Mouse (Mus musculus): Measurements from ENCODE around the gene Stk11. TPM values are rescaled to one million over a fixed set of nuclear protein-coding genes. Genes with fewer than 3 reads are reported as not detected.

Stk11 gene
- polyA plus RNA-seq, 1 experiment from 2014 or later, result 10.0 TPM

DNA sequence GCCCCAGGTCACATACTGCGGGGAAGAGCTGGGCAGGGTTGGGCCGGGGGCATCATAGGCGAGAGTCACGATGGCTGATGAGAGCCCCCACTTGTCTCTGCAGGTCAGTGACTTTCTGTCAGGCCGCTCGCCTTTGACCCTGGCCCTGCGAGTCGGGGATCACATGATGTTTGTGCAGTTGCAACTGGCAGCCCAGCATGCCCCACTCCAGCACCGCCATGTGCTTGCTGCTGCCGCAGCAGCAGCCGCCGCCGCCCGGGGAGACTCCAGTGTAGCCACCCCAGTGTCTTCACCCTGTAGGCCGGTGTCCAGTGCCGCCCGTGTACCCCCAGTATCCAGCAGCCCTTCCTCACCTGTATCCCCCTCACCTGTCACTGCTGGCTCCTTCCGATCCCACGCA, 38.1 kb downstream of the Stk11 start:
- WGBS, result 82% methylated on average over 19 of the region's 19 CpGs
- ATAC-seq (replicated peaks; ENCODE audit: insufficient number of reproducible peaks, insufficient read depth, low FRiP score, low read depth), result no peak
- Histone ChIP-seq H3K27me3 (no peaks in the 10 kb centered on the region), H3K4me2 (no peak overlapping the region), H3K9me3 (replicated peaks) (no peaks in the 10 kb centered on the region), H3K27ac (peak overlapping the region; percentile 100), H3K4me3 (no peak overlapping the region), H3K4me1 (replicated peaks) (peaks cover 73% of the 10 kb centered on the region), H3K9ac (peak overlapping the region; percentile 82; the same call in 1 of the 2 replicates), H3K36me3 (peaks cover 53% of the 10 kb centered on the region)

DNA sequence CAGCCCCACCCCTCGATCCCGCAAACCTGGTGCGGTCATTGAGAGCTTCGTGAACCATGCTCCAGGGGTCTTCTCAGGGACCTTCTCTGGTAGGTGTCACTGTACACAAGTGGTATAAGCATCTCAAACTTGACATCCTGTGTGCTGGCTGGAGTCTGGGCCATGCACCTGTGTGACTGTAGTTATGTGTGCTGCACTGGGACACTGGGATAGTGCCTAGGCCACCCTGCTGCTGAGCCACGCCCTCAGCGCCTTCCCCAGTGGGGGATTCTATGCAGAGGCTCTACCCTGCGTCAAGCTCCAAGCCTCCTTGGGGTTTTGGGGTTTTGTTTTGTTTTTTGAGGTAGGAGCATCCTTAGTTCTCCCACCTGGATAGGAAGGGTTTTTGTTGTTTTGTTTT, 38.8 kb downstream of the Stk11 start:
- Histone ChIP-seq H3K4me3 (no peak overlapping the region), H3K4me1 (replicated peaks) (peaks cover 79% of the 10 kb centered on the region), H3K9me3 (replicated peaks) (no peaks in the 10 kb centered on the region), H3K9ac (peak overlapping the region; percentile 82; the same call in 1 of the 2 replicates), H3K4me2 (no peak overlapping the region), H3K27ac (0 out of 2 replicates have a peak overlapping the region, but pooled peaks have one; percentile 18), H3K27me3 (no peaks in the 10 kb centered on the region), H3K36me3 (peaks cover 53% of the 10 kb centered on the region)
- 89% methylated on average over 7 of the region's 7 CpGs for WGBS
- no peak for ATAC-seq (replicated peaks; ENCODE audit: insufficient number of reproducible peaks, insufficient read depth, low FRiP score, low read depth)

DNA sequence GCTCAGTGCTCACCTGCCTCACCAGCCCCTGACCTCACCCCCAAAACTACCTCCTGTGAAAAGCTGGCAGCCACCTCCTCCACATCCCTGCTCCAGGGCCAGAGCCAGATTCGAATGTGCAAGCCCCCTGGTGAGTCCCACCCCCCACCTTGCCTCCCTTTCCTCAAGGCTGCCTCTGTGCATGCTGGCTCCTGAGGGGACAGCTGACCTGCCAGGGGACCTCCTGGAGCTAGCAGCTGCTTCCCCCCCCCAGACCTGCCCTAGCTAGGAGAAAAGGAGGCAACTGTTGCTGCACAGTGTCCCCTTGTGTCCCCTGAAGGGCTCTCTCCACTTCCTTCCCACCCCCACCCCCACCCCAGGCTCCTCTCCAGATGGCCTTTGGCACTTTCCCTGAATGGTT, 39.7 kb downstream of the Stk11 start:
- peaks cover 85% of the 10 kb centered on the region for H3K4me1 ChIP-seq (replicated peaks)
- no peak overlapping the region for H3K4me3 ChIP-seq
- H3K27me3 ChIP-seq, result no peaks in the 10 kb centered on the region
- WGBS, result 59% methylated on average over 1 of the region's 1 CpGs
- no peak for ATAC-seq (replicated peaks; ENCODE audit: insufficient number of reproducible peaks, insufficient read depth, low FRiP score, low read depth)
- no peak overlapping the region for H3K9ac ChIP-seq
- H3K4me2 ChIP-seq, result no peak overlapping the region
- peaks cover 53% of the 10 kb centered on the region for H3K36me3 ChIP-seq
- no peaks in the 10 kb centered on the region for H3K9me3 ChIP-seq (replicated peaks)
- peak overlapping the region; percentile 44 for H3K27ac ChIP-seq

DNA sequence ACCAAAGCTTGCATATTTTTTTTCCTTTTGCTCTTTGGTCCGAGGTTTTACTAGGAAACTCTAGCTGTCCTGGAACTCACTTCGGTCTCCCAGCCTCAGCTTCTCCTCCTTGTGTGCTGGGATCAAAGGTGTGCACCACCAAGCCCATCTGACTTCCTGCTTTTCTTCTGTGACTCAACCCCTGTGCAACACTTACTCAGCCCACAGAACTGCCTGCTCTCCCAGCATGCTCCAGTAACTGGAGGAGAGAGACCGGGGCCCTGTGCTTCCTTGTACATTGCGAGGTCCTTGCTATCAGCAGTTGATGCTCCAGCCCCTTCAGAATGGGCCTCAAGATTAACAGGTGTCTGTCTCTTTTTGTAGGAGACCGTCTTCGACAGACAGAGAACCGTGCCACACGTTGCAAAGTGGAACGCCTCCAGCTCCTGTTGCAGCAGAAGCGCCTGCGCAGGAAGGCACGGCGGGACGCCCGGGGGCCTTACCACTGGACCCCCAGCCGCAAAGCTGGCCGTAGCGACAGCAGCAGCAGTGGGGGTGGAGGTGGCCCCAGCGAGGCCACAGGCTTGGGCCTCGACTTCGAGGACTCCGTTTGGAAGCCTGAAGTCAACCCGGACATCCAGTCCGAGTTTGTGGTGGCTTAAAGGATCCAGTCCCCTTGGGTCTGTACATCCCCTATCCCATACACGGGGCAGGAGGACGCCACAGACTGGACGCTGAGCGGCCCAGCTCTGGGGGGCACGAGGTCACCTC, 40.6 kb downstream of the Stk11 start:
- H3K27me3 ChIP-seq, result no peaks in the 10 kb centered on the region
- H3K4me2 ChIP-seq, result peak overlapping the region; percentile 9; the same call in 1 of the 2 replicates
- H3K9ac ChIP-seq, result no peak overlapping the region
- H3K36me3 ChIP-seq, result peaks cover 53% of the 10 kb centered on the region
- H3K27ac ChIP-seq, result peak overlapping the region; percentile 98
- peaks cover 94% of the 10 kb centered on the region for H3K4me1 ChIP-seq (replicated peaks)
- ATAC-seq (replicated peaks; ENCODE audit: insufficient number of reproducible peaks, insufficient read depth, low FRiP score, low read depth), result no peak
- H3K4me3 ChIP-seq, result no peak overlapping the region
- no peaks in the 10 kb centered on the region for H3K9me3 ChIP-seq (replicated peaks)
- 77% methylated on average over 29 of the region's 29 CpGs for WGBS

DNA sequence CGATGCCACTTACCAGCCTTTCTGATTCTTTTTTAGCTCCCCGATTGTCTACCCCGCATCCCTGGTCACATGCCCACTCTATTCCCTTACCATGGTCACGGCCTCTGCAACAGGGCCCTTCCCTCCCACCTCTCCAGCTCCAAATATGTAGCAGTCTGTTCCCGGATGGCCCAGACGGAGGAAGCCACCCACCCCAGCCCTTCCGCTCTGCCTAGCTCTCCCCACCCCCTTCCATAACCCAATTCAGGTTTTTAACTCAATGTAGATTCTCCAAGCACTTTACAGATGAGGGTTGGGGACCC, 41.1 kb downstream of the Stk11 start:
- Histone ChIP-seq H3K9me3 (replicated peaks) (no peaks in the 10 kb centered on the region), H3K27me3 (no peaks in the 10 kb centered on the region), H3K9ac (no peak overlapping the region), H3K4me3 (no peak overlapping the region), H3K36me3 (peaks cover 51% of the 10 kb centered on the region), H3K4me2 (peak overlapping the region; percentile 9; the same call in 1 of the 2 replicates), H3K4me1 (replicated peaks) (peaks cover 96% of the 10 kb centered on the region), H3K27ac (peak overlapping the region; percentile 98)
- WGBS, result 43% methylated on average over 7 of the region's 7 CpGs
- no peak for ATAC-seq (replicated peaks; ENCODE audit: insufficient number of reproducible peaks, insufficient read depth, low FRiP score, low read depth)

DNA sequence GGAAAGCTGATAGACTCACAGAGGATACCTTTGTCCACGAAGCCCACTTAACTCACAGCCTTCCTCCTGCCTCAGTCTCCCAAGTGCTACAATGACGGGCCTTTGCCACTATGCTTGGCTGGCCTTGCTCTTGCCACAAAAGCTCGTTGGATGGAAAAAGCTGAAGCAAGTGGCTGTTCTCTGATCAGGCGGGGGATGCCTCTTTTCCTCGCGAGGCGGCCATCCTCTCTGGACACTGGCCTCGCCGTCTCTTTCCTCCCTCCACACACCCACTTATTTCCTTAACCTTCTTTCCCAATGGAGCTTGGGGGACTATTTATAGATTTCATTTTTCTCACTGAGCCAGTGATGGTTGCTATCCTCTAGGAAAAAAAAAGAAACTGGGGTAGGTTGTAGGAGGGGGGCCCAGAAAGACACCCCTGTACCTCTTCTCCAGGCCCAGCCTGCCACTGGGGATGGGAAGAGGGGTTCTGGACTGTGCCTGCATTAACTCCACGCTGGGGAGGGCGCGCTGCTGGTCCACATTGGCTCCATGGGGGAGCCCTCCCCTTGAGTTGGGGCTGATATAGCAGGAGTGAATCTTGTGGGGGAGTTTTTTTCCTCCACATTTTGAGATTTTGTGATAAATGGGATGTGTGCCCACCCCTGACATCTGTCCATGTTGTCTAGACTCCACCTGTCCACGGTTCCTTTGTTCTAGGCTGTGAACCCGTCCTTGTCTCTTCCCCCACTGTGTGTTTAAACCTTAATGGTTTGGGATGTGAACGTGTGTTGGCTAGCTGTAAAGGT, 41.7 kb downstream of the Stk11 start:
- Histone ChIP-seq H3K36me3 (peaks cover 50% of the 10 kb centered on the region), H3K4me2 (no peak overlapping the region), H3K27ac (peak overlapping the region; percentile 98), H3K9ac (no peak overlapping the region), H3K4me1 (replicated peaks) (peaks cover 96% of the 10 kb centered on the region), H3K4me3 (no peak overlapping the region), H3K27me3 (no peaks in the 10 kb centered on the region), H3K9me3 (replicated peaks) (no peaks in the 10 kb centered on the region)
- ATAC-seq (replicated peaks; ENCODE audit: insufficient number of reproducible peaks, insufficient read depth, low FRiP score, low read depth), result no peak
- WGBS, result 49% methylated on average over 15 of the region's 15 CpGs

DNA sequence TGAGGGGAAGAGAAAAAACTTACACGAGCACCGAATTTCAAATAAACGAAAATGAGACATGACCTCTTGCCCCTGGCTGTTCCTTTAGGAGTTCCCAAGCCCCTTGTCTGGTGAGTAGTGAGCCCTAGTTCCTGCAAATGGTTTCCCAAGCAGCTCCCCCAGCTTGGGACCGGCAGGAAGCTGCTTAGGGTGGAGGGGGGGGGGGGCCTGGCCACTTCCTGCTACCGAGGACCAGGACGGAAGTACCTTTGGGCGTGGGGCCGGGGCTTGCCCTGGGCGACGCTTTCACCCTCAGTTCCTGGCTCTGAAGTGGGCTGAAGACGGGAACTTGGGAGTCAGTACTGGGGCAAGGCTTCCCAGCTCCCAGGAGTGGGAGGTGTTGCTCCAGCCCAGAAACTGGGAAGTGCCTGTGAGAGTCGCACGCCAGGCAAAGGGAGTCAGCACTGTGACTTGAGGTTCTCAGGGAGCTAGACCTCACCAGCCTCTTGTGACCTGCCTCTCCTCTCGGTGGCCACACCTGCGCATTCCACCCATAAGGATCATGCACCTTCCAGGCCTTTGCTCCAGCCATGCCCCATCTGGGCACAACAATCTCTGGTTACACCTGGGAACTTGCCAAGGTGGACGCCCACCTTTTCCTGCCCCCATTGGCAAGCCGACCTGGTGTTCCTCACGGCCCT, 42.8 kb downstream of the Stk11 start:
- peaks cover 96% of the 10 kb centered on the region for H3K4me1 ChIP-seq (replicated peaks)
- H3K9ac ChIP-seq, result peak overlapping the region; percentile 35
- H3K4me3 ChIP-seq, result peak overlapping the region; percentile 6
- H3K27ac ChIP-seq, result peak overlapping the region; percentile 98
- no peaks in the 10 kb centered on the region for H3K9me3 ChIP-seq (replicated peaks)
- WGBS, result 9% methylated on average over 18 of the region's 18 CpGs
- H3K4me2 ChIP-seq, result peak overlapping the region; percentile 69
- peaks cover 40% of the 10 kb centered on the region for H3K36me3 ChIP-seq
- H3K27me3 ChIP-seq, result no peaks in the 10 kb centered on the region
- ATAC-seq (replicated peaks; ENCODE audit: insufficient number of reproducible peaks, insufficient read depth, low FRiP score, low read depth), result 0 out of 2 replicates have a peak, but pooled peaks have one; percentile 2

DNA sequence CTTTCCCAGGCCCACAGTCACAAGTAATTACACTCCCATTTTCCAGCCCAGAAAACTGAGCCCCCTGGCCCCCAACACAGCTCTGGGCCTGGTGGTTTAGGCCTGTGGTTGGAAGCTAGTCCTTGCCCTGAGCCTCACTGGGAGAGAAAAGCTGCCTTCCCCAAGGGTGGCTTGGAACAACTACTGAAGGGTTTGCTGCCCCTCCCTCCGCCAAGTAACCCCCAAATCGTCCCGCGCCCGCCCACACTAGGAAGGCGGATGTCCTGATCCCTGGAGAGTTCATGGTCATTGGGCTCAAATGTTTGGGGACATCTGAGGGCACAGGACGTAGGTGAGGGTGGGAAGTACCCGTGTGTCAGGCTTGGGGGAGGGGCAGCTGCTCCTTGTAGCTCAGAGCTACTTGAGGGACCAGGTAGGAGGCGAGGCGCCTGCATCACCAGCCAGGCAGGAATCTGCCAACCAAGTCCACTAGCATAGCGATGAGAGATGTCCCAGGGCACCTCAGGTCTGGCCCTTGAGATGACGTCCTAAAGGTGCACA, 43.5 kb downstream of the Stk11 start:
- peak overlapping the region; percentile 47 for H3K4me3 ChIP-seq

DNA sequence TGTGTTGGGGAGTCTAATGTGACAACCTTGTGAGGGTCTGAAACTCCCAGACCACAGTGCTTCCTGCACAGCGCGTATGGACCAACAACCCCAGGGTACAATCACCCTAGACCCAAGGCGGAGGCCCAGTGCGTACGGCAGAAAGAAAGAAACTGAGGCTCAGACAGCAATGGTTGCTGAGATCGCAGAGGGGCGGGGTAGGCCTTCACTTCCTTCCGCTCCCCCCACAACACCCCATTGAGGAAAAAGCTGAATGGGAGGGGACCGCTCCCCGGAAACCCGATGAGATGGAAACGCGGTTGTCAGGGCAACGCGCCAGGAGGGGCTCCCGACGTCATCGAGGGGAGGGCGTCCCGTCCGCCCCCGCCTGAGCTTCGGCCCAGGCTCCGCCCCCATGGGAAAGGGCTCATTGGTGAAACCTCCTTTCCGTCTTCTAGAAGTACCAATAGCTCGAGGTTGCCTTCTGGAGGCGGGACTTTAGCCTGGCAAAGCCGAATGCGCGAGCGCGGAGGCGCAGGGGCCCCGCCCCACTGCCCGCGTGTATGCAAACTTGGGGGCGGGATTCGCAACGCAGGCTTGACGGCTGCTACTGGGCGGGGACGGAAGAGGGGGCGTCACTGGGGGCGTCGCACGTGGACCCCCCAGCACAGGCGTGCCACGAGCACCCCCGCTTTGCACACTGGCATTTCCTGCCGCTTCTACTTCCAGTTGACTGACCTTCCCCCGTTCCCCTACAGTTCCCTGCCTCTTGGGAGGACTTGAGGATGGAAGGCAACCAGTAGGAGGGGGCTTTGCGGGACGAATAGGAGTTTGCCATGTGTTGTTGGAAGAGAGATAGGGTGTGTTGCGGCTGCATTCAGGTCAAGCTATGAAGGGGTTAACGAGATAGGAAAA, 44.2 kb downstream of the Stk11 start:
- H3K9ac ChIP-seq, result peak overlapping the region; percentile 35; the same call in 1 of the 2 replicates
- peak overlapping the region; percentile 47 for H3K4me3 ChIP-seq
- ATAC-seq (replicated peaks; ENCODE audit: insufficient number of reproducible peaks, insufficient read depth, low FRiP score, low read depth), result peak; percentile 82
- H3K9me3 ChIP-seq (replicated peaks), result no peaks in the 10 kb centered on the region
- peaks cover 96% of the 10 kb centered on the region for H3K4me1 ChIP-seq (replicated peaks)
- no peaks in the 10 kb centered on the region for H3K27me3 ChIP-seq
- H3K4me2 ChIP-seq, result peak overlapping the region; percentile 69
- WGBS, result under 1% methylated on average over 55 of the region's 55 CpGs
- H3K27ac ChIP-seq, result peak overlapping the region; percentile 98
- peaks cover 27% of the 10 kb centered on the region for H3K36me3 ChIP-seq

More for the DNA sequence above, 43.5 kb downstream of the Stk11 start:
- Histone ChIP-seq H3K9ac (peak overlapping the region; percentile 35; the same call in 1 of the 2 replicates), H3K27ac (peak overlapping the region; percentile 98), H3K36me3 (peaks cover 34% of the 10 kb centered on the region), H3K4me1 (replicated peaks) (peaks cover 96% of the 10 kb centered on the region), H3K27me3 (no peaks in the 10 kb centered on the region), H3K9me3 (replicated peaks) (no peaks in the 10 kb centered on the region), H3K4me2 (peak overlapping the region; percentile 69)
- 7% methylated on average over 12 of the region's 12 CpGs for WGBS
- ATAC-seq (replicated peaks; ENCODE audit: insufficient number of reproducible peaks, insufficient read depth, low FRiP score, low read depth), result no peak; the same call in 1 of the 2 replicates
